Mouse (Mus musculus) B cell, adult 2 months (primary cell): ENCODE data around the gene Tubb3.
"Not testable (repeated sequence)": the region's sequence is repeated elsewhere in the genome, so short reads cannot be mapped to it uniquely, and the experiment has no call there.

Experiments
- DNase-seq, 2 experiments: peaks; one replicate each; pipeline ENCODE4 v3.0.0; 2022

Tubb3 gene

GRCm38 (mm10) chr8:123412560-123413170 is 1.4 kb downstream of the Tubb3 start:
- DNase-seq = peak; percentile 72 to 73

- DNase-seq = no peak
These were observed 3.0 kb downstream of the Tubb3 start for GRCm38 (mm10) chr8:123414255-123414654.

- DNase-seq = not testable (repeated sequence)
These were observed 3.9 kb downstream of the Tubb3 start for GRCm38 (mm10) chr8:123414997-123415696.

- DNase-seq = peak; percentile 53 to 58
These were observed 5.0 kb downstream of the Tubb3 start for GRCm38 (mm10) chr8:123415967-123416943.

GRCm38 (mm10) chr8:123416944-123417555 is 5.8 kb downstream of the Tubb3 start:
- no peak for DNase-seq

GRCm38 (mm10) chr8:123419711-123420110 is 8.5 kb downstream of the Tubb3 start:
- no peak for DNase-seq

GRCm38 (mm10) chr8:123420525-123421281 is 9.5 kb downstream of the Tubb3 start:
- no peak for DNase-seq

GRCm38 (mm10) chr8:123421325-123421724 is 10.1 kb downstream of the Tubb3 start:
- DNase-seq = no peak

- peak; percentile 74 to 76 for DNase-seq
These were observed 11.0 kb downstream of the Tubb3 start for GRCm38 (mm10) chr8:123422056-123422780.

GRCm38 (mm10) chr8:123422781-123423159 is 11.5 kb downstream of the Tubb3 start:
- no peak for DNase-seq

- no peak for DNase-seq
These were observed 12.2 kb downstream of the Tubb3 start, which contains the start of gene Def8 for GRCm38 (mm10) chr8:123423441-123423840. TSS of gene Def8 (plus strand) at chr8:123423527.

- DNase-seq = no peak
These were observed 15.6 kb downstream of the Tubb3 start for GRCm38 (mm10) chr8:123426511-123427509.

- no peak for DNase-seq
These were observed 16.5 kb downstream of the Tubb3 start for GRCm38 (mm10) chr8:123427639-123428275.

- DNase-seq = no peak
These were observed 17.2 kb downstream of the Tubb3 start for GRCm38 (mm10) chr8:123428343-123428893.

GRCm38 (mm10) chr8:123428939-123429721 is 17.9 kb downstream of the Tubb3 start:
- DNase-seq = no peak

- not testable (repeated sequence) for DNase-seq
These were observed 18.4 kb downstream of the Tubb3 start for GRCm38 (mm10) chr8:123429722-123430013.

- DNase-seq = not testable (repeated sequence)
These were observed 19.7 kb downstream of the Tubb3 start for GRCm38 (mm10) chr8:123430936-123431335.

GRCm38 (mm10) chr8:123431616-123432365 is 20.6 kb downstream of the Tubb3 start:
- no peak for DNase-seq
